Mouse (Mus musculus): ENCODE measurements around the gene Grin2b. TPM values are rescaled to one million over a fixed set of nuclear protein-coding genes. Genes with fewer than 3 reads are reported as not detected.

Gene Grin2b
- 46.8 TPM for polyA plus RNA-seq (2015; fragmentation: Illumina TruSeq; extraction: RNeasy Lipid Tissue Mini Kit (QIAGEN cat#74804); ENCODE audit: low read depth, low replicate concordance)

DNA sequence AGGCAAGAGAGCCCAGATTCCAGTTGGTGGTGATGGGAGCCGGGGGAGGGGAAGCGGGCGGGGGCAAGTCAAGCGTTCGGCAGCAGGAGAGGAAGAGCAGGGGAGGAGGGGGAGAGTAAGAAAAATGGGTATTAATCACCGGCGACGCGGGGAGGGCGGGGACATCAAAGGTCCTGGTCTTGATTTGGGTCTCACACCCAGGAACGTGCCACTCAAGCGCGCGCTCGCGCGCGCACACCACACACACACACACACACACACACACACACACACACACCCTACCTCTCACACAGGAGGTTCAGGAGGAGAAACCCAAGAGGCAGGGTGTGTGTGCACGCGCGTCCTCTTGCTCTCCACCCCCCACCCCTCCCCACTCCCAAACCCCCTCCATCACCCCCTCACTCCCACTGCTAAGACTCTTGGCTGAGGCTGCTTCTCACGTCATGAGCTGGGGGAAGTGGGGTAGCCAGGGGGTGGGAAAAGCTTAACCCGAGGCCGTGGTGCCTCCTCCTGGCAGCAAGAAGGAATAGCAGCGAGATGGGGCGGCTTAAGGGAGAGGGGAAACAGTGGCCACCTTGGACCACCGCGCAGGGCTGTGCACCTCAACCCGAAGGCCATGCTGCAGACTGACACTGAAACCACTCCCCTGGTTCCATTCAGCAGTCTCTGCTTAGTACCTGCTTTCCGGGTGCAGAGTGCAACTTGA is at the start of gene Grin2b:
Grin2b (minus strand) TSS at position 321 of the 706 bp plus-strand sequence.

Other genes with a start within 250 kb of the Grin2b start
- not detected for gene Gm8994, start 154.0 kb upstream of the Grin2b start, polyA plus RNA-seq (2015; fragmentation: Illumina TruSeq; extraction: RNeasy Lipid Tissue Mini Kit (QIAGEN cat#74804); ENCODE audit: low read depth, low replicate concordance)
- gene E330021D16Rik, start 242.1 kb upstream of the Grin2b start, polyA plus RNA-seq (2015; fragmentation: Illumina TruSeq; extraction: RNeasy Lipid Tissue Mini Kit (QIAGEN cat#74804); ENCODE audit: low read depth, low replicate concordance) = not detected

Measured in brain, adult 10 weeks (tissue).